Mouse (Mus musculus): ENCODE data around the gene Vmn2r35. TPM values are rescaled to one million over a fixed set of nuclear protein-coding genes. Genes with fewer than 3 reads are reported as not detected.

Gene Vmn2r35
- not detected in 2 replicates for polyA plus RNA-seq (2012; rRNA removed)

GRCm38 (mm10) chr7:7819767-7820166 is at the start of gene Vmn2r35:
Gene Vmn2r35, minus strand, starts transcription at chr7:7819867.

Other genes starting within 250 kb of the Vmn2r35 start
- not detected in 2 replicates for gene Vmn2r34, start 130.4 kb downstream of the Vmn2r35 start, polyA plus RNA-seq (2012; rRNA removed)
- not detected in 2 replicates for gene Vmn2r36, start 82.6 kb upstream of the Vmn2r35 start, polyA plus RNA-seq (2012; rRNA removed)

All from stomach, adult 2 months (tissue).